Mouse (Mus musculus) E14TG2a.4 (cell line): ENCODE measurements around the gene Sumf1.

ENCODE experiments used
- CTCF ChIP-seq: conservative IDR thresholded peaks from 2 replicates; pipeline ENCODE4 v1.5.1; 2014; ENCODE audit warnings: low read length
- POU5F1 ChIP-seq: IDR thresholded peaks from 2 replicates; pipeline ENCODE4 v1.6.1; 2014; ENCODE audit warnings: low read length, borderline replicate concordance

DNA sequence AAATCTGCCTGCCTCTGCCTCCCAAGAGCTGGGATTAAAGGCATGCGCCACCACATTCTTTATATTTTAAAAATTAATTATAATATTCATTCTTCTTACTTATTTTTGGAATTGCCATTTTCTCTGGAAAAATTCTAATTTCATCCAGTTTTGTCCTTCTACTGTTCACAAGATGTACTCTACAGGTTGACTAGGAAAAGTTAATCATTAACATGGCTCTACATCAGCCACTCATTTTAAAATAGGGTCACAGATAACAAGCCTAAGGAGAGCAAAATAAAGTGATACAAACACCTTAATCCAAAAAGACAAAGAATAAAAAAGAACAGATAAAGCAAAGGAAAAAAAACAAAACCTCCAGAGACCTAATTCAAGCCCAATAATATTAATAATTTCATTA is 70.4 kb downstream of the Sumf1 start:
- TF ChIP-seq CTCF (no peak), POU5F1 (no peak)
